Mouse (Mus musculus) urinary bladder, postnatal 4 days (tissue): ENCODE results near the gene Gm14418.
"Not testable (repeated sequence)": the region's sequence is repeated elsewhere in the genome, so short reads cannot be mapped to it uniquely, and the experiment has no call there.

Experiments used
- DNase-seq, 2 experiments: peaks; one replicate each; pipeline ENCODE4 v3.0.0; 2021 to 2022; ENCODE audit warnings: low spot score in 2 of 2

The Gm14418 gene

GRCm38 (mm10) chr2:177398096-177398495 lies at the start of gene Gm14418:
Gene Gm14418 (minus strand): TSS chr2:177398320.
- not testable (repeated sequence) for DNase-seq
